Mouse (Mus musculus): ENCODE measurements at regions not wholly inside any gene's neighbourhood (a gene's known extent, or its start where the extent isn't known, plus 50 kb on each side); places are given as distances from the start of the nearest gene placed in this dataset.

DNA sequence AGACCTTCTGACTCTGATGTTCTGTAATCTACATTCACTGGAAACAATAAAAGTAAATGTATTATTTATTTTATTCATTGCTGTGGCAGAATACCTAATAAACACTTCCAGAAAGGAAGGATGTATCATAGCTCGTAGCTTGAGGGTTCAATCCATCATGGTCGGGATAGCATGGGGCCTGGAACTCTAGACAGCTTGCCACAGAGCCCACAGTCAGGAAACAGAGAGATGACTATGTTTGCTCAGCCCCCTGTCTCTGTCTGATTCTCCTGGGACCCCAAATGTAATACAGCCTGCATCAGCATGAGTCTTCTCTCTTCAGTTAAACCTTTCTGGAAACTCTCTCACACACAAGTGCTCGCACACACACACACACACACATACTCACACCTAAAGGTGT, 188.1 kb downstream of the Pfkfb3 start:
- H3K4me2 ChIP-seq (replicated peaks; ENCODE audit: low read depth): no peak overlapping the region
- no peak for ATAC-seq
- no peaks in the 10 kb centered on the region for H3K27me3 ChIP-seq (replicated peaks; ENCODE audit: control insufficient read depth, insufficient read depth, low read length)
- no peak for TF ChIP-seq CTCF (IDR thresholded peaks at IDR 0.05; ENCODE audit: low read depth)
- no peaks in the 10 kb centered on the region for H3K9me3 ChIP-seq (ENCODE audit: control insufficient read depth)
- no peaks in the 10 kb centered on the region for H3K36me3 ChIP-seq (ENCODE audit: control insufficient read depth, insufficient read depth)
- no peak overlapping the region for H3K27ac ChIP-seq (ENCODE audit: low read depth, low read length)
- no peaks in the 10 kb centered on the region for H3K4me1 ChIP-seq (replicated peaks; ENCODE audit: control insufficient read depth, insufficient read depth, low read length)
- WGBS: 76% methylated on average over 3 of the region's 3 CpGs
- no peak overlapping the region for H3K9ac ChIP-seq (ENCODE audit: low read depth, low read length)
- no peak overlapping the region for H3K4me3 ChIP-seq (ENCODE audit: low read depth, low read length)

GRCm38 (mm10) chr2:11365371-11365770, 188.5 kb downstream of the Pfkfb3 start:
- Histone ChIP-seq H3K36me3 (ENCODE audit: control insufficient read depth, insufficient read depth) (no peaks in the 10 kb centered on the region), H3K4me2 (replicated peaks; ENCODE audit: low read depth) (no peak overlapping the region), H3K9me3 (ENCODE audit: control insufficient read depth) (no peaks in the 10 kb centered on the region), H3K4me1 (replicated peaks; ENCODE audit: control insufficient read depth, insufficient read depth, low read length) (no peaks in the 10 kb centered on the region), H3K4me3 (ENCODE audit: low read depth, low read length) (no peak overlapping the region), H3K9ac (ENCODE audit: low read depth, low read length) (no peak overlapping the region), H3K27me3 (replicated peaks; ENCODE audit: control insufficient read depth, insufficient read depth, low read length) (no peaks in the 10 kb centered on the region), H3K27ac (ENCODE audit: low read depth, low read length) (no peak overlapping the region)
- ATAC-seq: no peak
- 63% methylated on average over 4 of the region's 4 CpGs for WGBS
- TF ChIP-seq CTCF (IDR thresholded peaks at IDR 0.05; ENCODE audit: low read depth): no peak

- TF ChIP-seq CTCF (IDR thresholded peaks at IDR 0.05; ENCODE audit: low read depth): no peak
- Histone ChIP-seq H3K27me3 (replicated peaks; ENCODE audit: control insufficient read depth, insufficient read depth, low read length) (no peaks in the 10 kb centered on the region), H3K27ac (ENCODE audit: low read depth, low read length) (no peak overlapping the region), H3K9ac (ENCODE audit: low read depth, low read length) (no peak overlapping the region), H3K36me3 (ENCODE audit: control insufficient read depth, insufficient read depth) (no peaks in the 10 kb centered on the region), H3K4me1 (replicated peaks; ENCODE audit: control insufficient read depth, insufficient read depth, low read length) (no peaks in the 10 kb centered on the region), H3K9me3 (ENCODE audit: control insufficient read depth) (no peaks in the 10 kb centered on the region), H3K4me3 (ENCODE audit: low read depth, low read length) (no peak overlapping the region), H3K4me2 (replicated peaks; ENCODE audit: low read depth) (no peak overlapping the region)
- no peak for ATAC-seq
- 80% methylated on average over 2 of the region's 2 CpGs for WGBS
Measured at GRCm38 (mm10) chr2:11364111-11364510, 189.8 kb downstream of the Pfkfb3 start.

DNA sequence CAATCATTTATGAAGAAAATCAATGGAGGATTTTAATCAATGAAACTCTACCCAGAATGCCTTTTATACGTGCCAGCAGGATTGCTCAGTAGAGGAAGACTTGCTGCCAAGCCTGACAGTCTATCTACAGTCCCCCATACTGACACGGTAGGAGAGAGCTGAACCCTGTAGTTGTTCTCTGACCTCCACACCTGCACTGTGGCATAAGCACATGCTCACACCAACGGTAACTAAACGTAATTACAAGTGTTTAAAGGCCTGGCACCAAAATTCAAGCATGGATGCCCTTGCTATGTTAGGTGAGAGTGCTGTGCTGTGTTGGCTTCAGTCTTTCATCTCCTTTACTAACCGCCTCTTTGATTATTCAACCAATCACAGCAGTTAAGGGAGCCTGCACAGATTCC, 190.8 kb downstream of the Pfkfb3 start:
- no peak; the same call in 1 of the 2 replicates for ATAC-seq
- Histone ChIP-seq H3K4me2 (replicated peaks; ENCODE audit: low read depth) (no peak overlapping the region), H3K4me1 (replicated peaks; ENCODE audit: control insufficient read depth, insufficient read depth, low read length) (no peaks in the 10 kb centered on the region), H3K9ac (ENCODE audit: low read depth, low read length) (no peak overlapping the region), H3K36me3 (ENCODE audit: control insufficient read depth, insufficient read depth) (no peaks in the 10 kb centered on the region), H3K27ac (ENCODE audit: low read depth, low read length) (no peak overlapping the region), H3K27me3 (replicated peaks; ENCODE audit: control insufficient read depth, insufficient read depth, low read length) (no peaks in the 10 kb centered on the region), H3K4me3 (ENCODE audit: low read depth, low read length) (no peak overlapping the region), H3K9me3 (ENCODE audit: control insufficient read depth) (no peaks in the 10 kb centered on the region)
- 67% methylated on average over 5 of the region's 5 CpGs for WGBS
- no peak for TF ChIP-seq CTCF (IDR thresholded peaks at IDR 0.05; ENCODE audit: low read depth)

DNA sequence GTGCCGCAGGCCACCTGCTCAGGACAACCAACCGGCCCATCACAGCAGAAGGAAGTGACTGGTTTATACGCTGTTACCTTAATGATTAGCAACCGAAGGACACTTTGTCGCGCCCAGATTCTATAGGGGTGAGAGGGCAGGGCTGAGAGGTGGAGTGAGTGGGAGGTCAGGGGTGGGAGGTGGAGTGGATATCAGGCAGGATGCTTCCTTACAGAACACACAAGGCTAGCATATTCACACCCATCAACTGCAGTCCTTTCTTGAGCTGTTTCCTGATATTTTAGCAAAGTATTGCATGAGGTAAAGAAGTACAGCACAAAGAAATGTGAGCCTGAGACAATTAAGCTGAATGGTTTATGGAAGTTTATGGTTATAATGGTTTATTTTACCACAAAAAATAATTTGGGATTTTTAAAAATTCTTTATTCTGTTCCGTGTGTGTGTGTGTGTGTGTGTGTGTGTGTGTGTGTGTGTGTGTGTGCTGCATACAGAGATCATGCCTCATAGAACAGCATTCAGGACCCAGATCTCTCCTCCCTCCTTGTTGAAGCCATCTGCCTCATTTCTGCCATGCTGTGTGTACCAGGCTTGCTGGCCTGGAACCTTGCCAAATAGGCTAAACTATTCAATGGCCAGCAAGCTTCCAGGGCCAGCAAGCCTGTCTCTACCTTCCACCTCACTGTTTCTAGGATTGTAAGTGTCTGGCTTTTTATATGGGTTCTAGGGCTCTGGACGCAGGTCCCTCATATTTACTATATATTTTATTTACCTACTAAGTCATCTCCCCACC, 190.5 kb downstream of the Prkcq start:
- ATAC-seq: no peak
- H3K27ac ChIP-seq (ENCODE audit: low read depth, low read length): no peak overlapping the region
- H3K36me3 ChIP-seq (ENCODE audit: control insufficient read depth, insufficient read depth): no peaks in the 10 kb centered on the region
- TF ChIP-seq CTCF (IDR thresholded peaks at IDR 0.05; ENCODE audit: low read depth): no peak
- no peak overlapping the region for H3K9ac ChIP-seq (ENCODE audit: low read depth, low read length)
- H3K4me3 ChIP-seq (ENCODE audit: low read depth, low read length): no peak overlapping the region
- no peak overlapping the region for H3K4me2 ChIP-seq (replicated peaks; ENCODE audit: low read depth)
- H3K4me1 ChIP-seq (replicated peaks; ENCODE audit: control insufficient read depth, insufficient read depth, low read length): no peaks in the 10 kb centered on the region
- 44% methylated on average over 8 of the region's 8 CpGs for WGBS
- no peaks in the 10 kb centered on the region for H3K27me3 ChIP-seq (replicated peaks; ENCODE audit: control insufficient read depth, insufficient read depth, low read length)
- no peaks in the 10 kb centered on the region for H3K9me3 ChIP-seq (ENCODE audit: control insufficient read depth)

DNA sequence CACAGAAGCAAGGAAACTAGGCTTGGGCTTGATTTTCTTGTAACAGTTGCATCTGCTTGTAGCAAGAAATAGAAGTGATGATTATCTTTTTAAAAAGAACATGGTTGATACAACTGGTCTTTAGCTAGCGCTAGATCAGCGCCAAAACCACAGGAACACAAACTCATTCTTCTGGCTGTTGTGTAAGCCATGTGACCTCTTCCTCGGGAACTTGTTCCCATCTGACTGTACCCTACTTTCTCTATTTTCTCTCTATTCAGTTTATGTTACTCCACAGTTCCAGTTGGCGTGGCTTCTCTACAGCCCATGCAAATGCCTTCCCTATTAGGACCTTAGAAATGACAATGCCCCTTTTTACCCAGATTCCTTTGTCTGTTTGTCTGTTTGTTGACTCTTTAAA, 187.4 kb downstream of the Prkcq start:
- Histone ChIP-seq H3K4me3 (ENCODE audit: low read depth, low read length) (no peak overlapping the region), H3K9ac (ENCODE audit: low read depth, low read length) (no peak overlapping the region), H3K4me1 (replicated peaks; ENCODE audit: control insufficient read depth, insufficient read depth, low read length) (no peaks in the 10 kb centered on the region), H3K36me3 (ENCODE audit: control insufficient read depth, insufficient read depth) (no peaks in the 10 kb centered on the region), H3K9me3 (ENCODE audit: control insufficient read depth) (no peaks in the 10 kb centered on the region), H3K27me3 (replicated peaks; ENCODE audit: control insufficient read depth, insufficient read depth, low read length) (no peaks in the 10 kb centered on the region), H3K4me2 (replicated peaks; ENCODE audit: low read depth) (no peak overlapping the region), H3K27ac (ENCODE audit: low read depth, low read length) (no peak overlapping the region)
- no peak for ATAC-seq
- WGBS: 86% methylated on average over 4 of the region's 4 CpGs
- TF ChIP-seq CTCF (IDR thresholded peaks at IDR 0.05; ENCODE audit: low read depth): no peak

All from intestine, postnatal 0 days (tissue).